Mouse (Mus musculus): ENCODE data around the gene Kansl1.

- TF ChIP-seq CTCF (IDR thresholded peaks at IDR 0.05; ENCODE audit: extremely low read depth, insufficient read length, insufficient replicate concordance, low read depth, low read length) = no peak
- TF ChIP-seq POLR2A (IDR thresholded peaks at IDR 0.05; ENCODE audit: low read depth, low read length) = no peak
These were observed at the start of gene Kansl1 for GRCm38 (mm10) chr11:104468751-104469268.
